Mouse (Mus musculus) bone marrow, adult 2 months (tissue): ENCODE data around the gene Cacna2d3.

Experiments
- CTCF ChIP-seq: fragments of 200-500 bp; IDR thresholded peaks from 2 replicates; pipeline ENCODE4 v1.5.1; 2011; ENCODE audit warnings: low read length, control low read depth; ENCODE audit not compliant: control insufficient read depth, insufficient read depth
- POLR2A ChIP-seq: fragments of 200-500 bp; IDR thresholded peaks from 2 replicates; pipeline ENCODE4 v1.6.1; 2011; ENCODE audit warnings: low read depth, mild to moderate bottlenecking, control low read depth, low read length, borderline replicate concordance; ENCODE audit not compliant: control insufficient read depth

DNA sequence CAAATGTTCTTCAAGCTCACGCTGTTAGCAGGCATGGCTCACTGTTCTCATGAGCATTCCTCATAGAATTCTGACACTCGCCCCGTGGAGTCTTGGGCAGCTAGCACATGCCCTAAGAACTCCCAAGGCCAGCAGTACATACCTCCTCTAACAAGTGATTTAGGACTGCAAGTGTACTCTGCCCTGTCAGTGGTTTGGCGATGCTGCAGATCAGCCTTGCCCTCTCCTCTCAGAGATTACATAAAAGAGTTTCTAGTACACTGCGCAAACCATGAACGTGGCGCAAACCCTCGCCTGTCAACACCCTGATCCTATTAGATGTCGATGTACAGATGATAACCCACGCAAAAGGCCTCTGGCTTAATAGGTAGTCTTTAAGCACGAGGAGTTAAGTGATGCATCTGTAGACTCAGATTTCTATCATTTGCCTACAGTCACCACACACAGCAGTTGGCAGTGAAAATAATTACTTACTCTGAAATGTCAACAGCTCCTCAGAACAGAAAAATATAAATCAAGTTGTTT is 691.7 kb downstream of the Cacna2d3 start:
- no peak for TF ChIP-seq CTCF
- no peak for TF ChIP-seq POLR2A
